Mouse (Mus musculus) cerebellum, adult 2 months (tissue): ENCODE measurements around the gene Ypel1. TPM values are rescaled to one million over a fixed set of nuclear protein-coding genes. Genes with fewer than 3 reads are reported as not detected.

Experiments used
- DNase-seq, 2 experiments: peaks; one replicate each; pipeline ENCODE4 v3.0.0; 2021
- H3K27ac ChIP-seq: fragments of 200-500 bp; 2 replicates; pipeline ENCODE4 v1.5.1; 2012; ENCODE audit warnings: low read length, control low read depth, inconsistent platforms; ENCODE audit not compliant: insufficient read depth
- H3K27me3 ChIP-seq: fragments of 200-500 bp; 2 replicates; pipeline ENCODE4 v1.6.1; 2012; ENCODE audit warnings: inconsistent platforms, mild to moderate bottlenecking, low read length, moderate library complexity; ENCODE audit not compliant: control insufficient read depth, insufficient read depth
- H3K4me1 ChIP-seq: fragments of 200-500 bp; 2 replicates; pipeline ENCODE4 v1.6.1; 2011; ENCODE audit warnings: low read length; ENCODE audit not compliant: control insufficient read depth, insufficient read depth
- H3K4me3 ChIP-seq: fragments of 200-500 bp; replicated peaks from 2 replicates; pipeline ENCODE3; 2011; ENCODE audit warnings: mild to moderate bottlenecking, low read depth, low read length, control low read depth; ENCODE audit not compliant: insufficient read depth
- CTCF ChIP-seq: fragments of 200-500 bp; IDR thresholded peaks from 2 replicates; pipeline ENCODE4 v1.5.1; 2011; ENCODE audit warnings: low read depth, mild to moderate bottlenecking, control low read depth, low read length, moderate library complexity, borderline replicate concordance; ENCODE audit not compliant: insufficient read depth
- POLR2A ChIP-seq: fragments of 200-500 bp; IDR thresholded peaks from 2 replicates; pipeline ENCODE4 v1.6.1; 2011; ENCODE audit warnings: low read length, control low read depth, borderline replicate concordance; ENCODE audit not compliant: insufficient read depth
- WGBS: fragments of 180-500 bp; shearing (Covaris S2); methylation state at CpG from one replicate; pipeline ENCODE4 v1.1.7; 2018; 5-methylcytosine and 5-hydroxymethylcytosine counted together
- polyA plus RNA-seq: library from polyadenylated mRNA; depleted of rRNA; stranded (reverse); fragments of >200 nt; gene quantifications from 2 replicates; pipeline ENCODE4 v1.2.3, GENCODE M21; 2012; rRNA removed

Ypel1 gene
- 2.2 and 2.3 TPM in 2 replicates for polyA plus RNA-seq

DNA sequence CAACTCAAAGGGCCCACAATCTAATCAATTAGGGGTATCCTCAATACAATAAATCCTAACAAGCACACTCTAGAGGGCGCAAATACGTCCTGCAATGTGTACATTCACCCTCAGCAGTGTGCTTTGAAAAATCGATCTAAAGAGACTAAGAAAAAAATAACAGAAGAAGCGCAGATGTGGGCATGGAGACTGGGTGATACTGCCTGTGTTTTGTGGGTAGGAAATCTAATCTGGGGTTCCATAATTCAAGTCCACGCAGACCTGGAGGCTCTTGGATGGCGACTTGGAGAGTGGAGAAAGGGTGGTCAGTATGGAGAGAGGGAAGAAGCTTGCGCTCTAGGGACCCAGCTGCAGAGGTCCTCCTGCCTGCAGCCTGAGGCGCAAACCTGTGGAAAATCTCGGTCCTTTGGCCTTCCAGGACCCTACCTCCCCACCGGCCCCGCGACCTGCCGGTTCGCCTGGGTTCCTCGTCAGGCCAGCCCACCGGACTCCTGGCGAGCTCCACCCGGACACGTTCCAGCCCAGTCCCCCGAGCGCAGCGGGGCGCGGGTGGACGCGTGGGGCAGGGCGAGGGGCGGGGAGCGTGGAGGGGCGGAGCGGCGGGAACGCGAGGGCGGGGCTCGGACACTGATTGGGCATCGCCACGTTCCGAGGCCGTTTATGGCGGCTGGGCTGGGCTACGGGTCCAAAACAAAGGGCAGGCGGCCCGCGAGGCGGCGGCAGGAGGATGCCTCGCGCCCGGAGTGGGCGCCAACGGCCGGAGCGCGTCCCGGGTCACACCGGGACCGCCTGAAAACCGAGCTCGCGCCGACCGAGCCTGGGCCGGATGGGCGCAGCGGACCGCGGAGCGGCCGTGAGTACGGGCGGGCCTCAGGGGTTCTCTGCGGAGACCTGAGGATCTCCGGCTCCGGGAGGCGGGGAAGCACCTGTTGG, at the start of gene Ypel1:
TSS of gene Ypel1 (plus strand) at position 186 of the 933 bp plus-strand sequence.
- 1% methylated on average over 76 of the region's 76 CpGs for WGBS
- peak; percentile 84 to 88 for DNase-seq
- no peaks in the 10 kb centered on the region; the same call in 1 of the 2 replicates for H3K4me1 ChIP-seq
- no peak within 1 kb of the TSS for H3K27ac ChIP-seq
- TF ChIP-seq CTCF: no peak
- TF ChIP-seq POLR2A: 0 out of 2 replicates have a peak, but pooled peaks have one; percentile 29
- H3K4me3 ChIP-seq: peak within 1 kb of the TSS; percentile 75
- H3K27me3 ChIP-seq: no peaks in the 10 kb centered on the region

- DNase-seq: peak; percentile 47 to 66
- no peak overlapping the region for H3K27ac ChIP-seq
- no peaks in the 10 kb centered on the region for H3K27me3 ChIP-seq
These were observed 44.9 kb upstream of the Ypel1 start for GRCm38 (mm10) chr16:17024469-17025148.

DNA sequence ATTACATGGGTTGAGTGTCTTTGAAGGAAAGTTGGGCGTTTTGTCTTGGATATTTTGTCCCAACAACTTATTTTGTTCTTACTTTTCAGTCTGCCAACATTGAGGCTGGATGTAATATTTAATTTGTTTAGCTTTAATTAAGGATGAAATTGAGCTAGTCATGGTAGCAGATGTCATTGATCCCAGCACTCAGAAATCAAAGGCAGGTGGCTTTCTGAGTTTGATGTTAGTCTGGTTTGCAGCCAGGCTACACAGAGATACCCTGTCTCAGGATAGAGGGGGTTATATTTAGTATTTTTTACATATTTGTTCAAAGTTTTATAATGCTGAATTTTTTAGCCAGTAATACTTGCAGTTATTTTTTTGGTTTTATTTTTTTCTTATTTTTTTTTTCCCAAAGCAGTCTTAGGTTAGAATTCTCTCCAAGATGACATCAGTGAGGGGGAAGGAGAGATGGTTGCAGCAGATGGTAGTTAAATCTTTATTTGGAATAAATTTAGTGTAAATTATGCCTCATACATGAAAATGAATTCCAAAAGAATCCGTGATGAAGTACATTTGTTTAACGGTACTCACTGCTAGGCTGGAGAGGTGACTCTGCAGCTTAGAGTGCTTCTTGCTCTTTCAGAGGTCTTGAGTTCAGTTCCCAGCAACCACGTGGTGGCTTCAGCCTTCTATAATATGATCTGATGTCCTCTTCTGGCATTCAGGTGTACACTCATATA, 39.4 kb upstream of the Ypel1 start:
- TF ChIP-seq CTCF (no peak), POLR2A (no peak)
- no peak overlapping the region for H3K27ac ChIP-seq
- H3K27me3 ChIP-seq: no peaks in the 10 kb centered on the region
- no peak for DNase-seq
- no peak overlapping the region for H3K4me3 ChIP-seq
- no peaks in the 10 kb centered on the region for H3K4me1 ChIP-seq
- WGBS: 17% methylated on average over 4 of the region's 4 CpGs

More at GRCm38 (mm10) chr16:17024469-17025148, 44.9 kb upstream of the Ypel1 start:
- Histone ChIP-seq H3K4me3 (no peak overlapping the region), H3K4me1 (peaks cover 3% of the 10 kb centered on the region; the same call in 1 of the 2 replicates)
- WGBS: 35% methylated on average over 3 of the region's 3 CpGs
- TF ChIP-seq CTCF: no peak
- no peak for TF ChIP-seq POLR2A

GRCm38 (mm10) chr16:17033754-17034153, 35.7 kb upstream of the Ypel1 start:
- 95% methylated on average over 2 of the region's 2 CpGs for WGBS
- TF ChIP-seq CTCF: no peak
- TF ChIP-seq POLR2A: no peak
- Histone ChIP-seq H3K4me3 (no peak overlapping the region), H3K27me3 (no peaks in the 10 kb centered on the region), H3K27ac (no peak overlapping the region), H3K4me1 (no peaks in the 10 kb centered on the region)
- DNase-seq: no peak

DNA sequence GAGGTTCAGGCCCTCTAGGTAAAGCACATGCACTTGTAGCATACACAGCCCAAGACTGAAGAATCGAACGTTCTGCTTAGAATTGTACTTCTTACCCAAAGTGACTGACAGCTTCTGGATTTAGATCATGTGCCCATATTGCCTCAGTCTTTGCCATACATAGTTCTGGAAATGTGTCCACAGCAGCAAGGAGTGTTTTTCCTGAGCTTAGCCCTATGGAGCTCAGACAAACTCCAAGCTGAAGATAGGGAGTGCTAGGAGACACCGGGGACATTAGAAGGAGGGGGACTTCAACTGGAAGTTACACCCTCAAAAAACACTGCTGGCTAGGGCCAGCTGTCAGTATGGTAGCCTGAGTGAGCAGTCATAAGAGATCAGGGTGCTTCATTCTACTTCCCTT, 28.8 kb upstream of the Ypel1 start:
- WGBS: 91% methylated on average over 3 of the region's 3 CpGs
- DNase-seq: no peak

DNA sequence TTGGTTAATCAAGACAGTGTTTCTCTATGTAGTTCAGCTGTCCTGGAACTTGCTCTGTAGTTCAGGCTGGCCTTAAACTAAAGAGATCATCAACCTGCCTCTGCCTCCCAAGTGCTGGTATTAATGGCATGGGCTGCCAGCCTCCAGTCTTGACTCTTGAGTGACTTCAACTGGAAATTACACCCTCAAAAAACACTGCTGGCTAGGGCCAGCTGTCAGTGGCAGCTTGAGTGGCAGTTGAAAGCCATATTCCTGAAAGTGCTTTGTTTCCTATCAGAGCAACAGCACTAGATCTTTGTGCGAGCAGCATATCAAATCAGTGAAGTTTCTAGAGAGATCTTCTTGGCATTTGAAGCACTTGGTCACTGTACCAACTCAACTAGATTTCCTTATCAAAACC, 28.1 kb upstream of the Ypel1 start:
- no peaks in the 10 kb centered on the region for H3K4me1 ChIP-seq
- H3K4me3 ChIP-seq: no peak overlapping the region
- WGBS: 83% methylated on average over 1 of the region's 1 CpGs
- no peak overlapping the region for H3K27ac ChIP-seq
- no peak for TF ChIP-seq POLR2A
- TF ChIP-seq CTCF: no peak
- no peak for DNase-seq
- H3K27me3 ChIP-seq: no peaks in the 10 kb centered on the region

More for the DNA sequence above, 28.8 kb upstream of the Ypel1 start:
- Histone ChIP-seq H3K27ac (no peak overlapping the region), H3K27me3 (no peaks in the 10 kb centered on the region), H3K4me3 (no peak overlapping the region), H3K4me1 (no peaks in the 10 kb centered on the region)
- TF ChIP-seq POLR2A (no peak), CTCF (no peak)

DNA sequence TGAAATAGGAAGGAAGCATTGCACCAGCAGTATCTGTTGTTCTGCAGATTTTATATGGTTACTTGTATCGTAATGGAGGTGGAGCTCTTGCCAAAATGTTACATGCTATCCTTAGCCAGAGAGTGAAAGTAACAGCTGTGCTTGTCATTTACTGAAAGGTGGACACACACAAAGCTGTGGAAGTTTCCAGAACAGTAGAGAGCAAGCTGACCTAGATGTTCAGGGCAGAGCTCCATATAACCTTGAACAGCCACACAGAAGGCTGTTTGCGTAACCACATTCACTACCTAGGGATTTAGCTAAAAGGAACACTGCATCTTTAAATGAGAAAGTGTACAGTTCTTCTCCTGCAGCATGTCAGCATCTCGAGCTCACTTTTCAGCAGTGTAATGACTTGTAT, 25.2 kb upstream of the Ypel1 start:
- TF ChIP-seq CTCF: no peak
- no peak for TF ChIP-seq POLR2A
- no peaks in the 10 kb centered on the region for H3K4me1 ChIP-seq
- peak in 1 of 2 experiments; percentile 41 for DNase-seq
- H3K4me3 ChIP-seq: no peak overlapping the region
- no peaks in the 10 kb centered on the region for H3K27me3 ChIP-seq
- no peak overlapping the region for H3K27ac ChIP-seq
- WGBS: 44% methylated on average over 3 of the region's 3 CpGs
